Mouse (Mus musculus) cortical plate, adult 2 months (tissue): ENCODE data around the gene Capn8.

Experiments used
- CTCF ChIP-seq: fragments of 200-500 bp; IDR thresholded peaks from 2 replicates; pipeline ENCODE4 v1.5.1; 2011; ENCODE audit warnings: mild to moderate bottlenecking, control low read depth, low read length; ENCODE audit not compliant: insufficient read depth; ENCODE audit errors: extremely low read depth
- POLR2A ChIP-seq: fragments of 200-500 bp; IDR thresholded peaks from 2 replicates; pipeline ENCODE4 v1.6.1; 2011; ENCODE audit warnings: mild to moderate bottlenecking, low read length, control low read depth; ENCODE audit not compliant: insufficient read depth; ENCODE audit errors: extremely low read depth

GRCm38 (mm10) chr1:182518143-182518680 is 46.6 kb upstream of the Capn8 start:
- TF ChIP-seq POLR2A (no peak), CTCF (no peak)
